Mouse (Mus musculus) intestine, embryonic 14.5 days (tissue): ENCODE results near the gene Eef2. TPM values are rescaled to one million over a fixed set of nuclear protein-coding genes. Genes with fewer than 3 reads are reported as not detected.
"Not testable (repeated sequence)": the region's sequence is repeated elsewhere in the genome, so short reads cannot be mapped to it uniquely, and the experiment has no call there.

Experiments used
- ATAC-seq: fragments of 200-750 bp; cut with Nextera tagmentation; replicated peaks from 2 replicates; pipeline ENCODE4 v1.8.0; 2017; ENCODE audit warnings: low read depth, moderate number of reproducible peaks, moderate TSS enrichment, moderate library complexity; ENCODE audit not compliant: low FRiP score, low TSS enrichment
- DNase-seq: peaks from one replicate; pipeline ENCODE4 v3.0.0-alpha.2; 2018; ENCODE audit warnings: low spot score
- H3K27ac ChIP-seq: fragments of 300-500 bp; sonication (generic); 2 replicates; pipeline ENCODE4 v1.5.1; 2014; ENCODE audit warnings: low read depth, mild to moderate bottlenecking, control low read depth
- H3K27me3 ChIP-seq: fragments of 300-500 bp; sonication (generic); replicated peaks from 2 replicates; pipeline ENCODE4 v1.6.1; 2014; ENCODE audit warnings: low read length, control low read depth; ENCODE audit not compliant: control insufficient read depth, insufficient read depth
- H3K36me3 ChIP-seq: fragments of 300-500 bp; sonication (generic); 2 replicates; pipeline ENCODE4 v1.6.1; 2014; ENCODE audit warnings: low read length, control low read depth; ENCODE audit not compliant: control insufficient read depth, insufficient read depth
- H3K4me1 ChIP-seq: fragments of 300-500 bp; sonication (generic); replicated peaks from 2 replicates; pipeline ENCODE4 v1.6.1; 2014; ENCODE audit warnings: low read length, control low read depth, mixed read lengths; ENCODE audit not compliant: control insufficient read depth, insufficient read depth
- H3K4me2 ChIP-seq: fragments of 300-500 bp; sonication (generic); 2 replicates; pipeline ENCODE4 v1.6.1; 2014; ENCODE audit warnings: low read length
- H3K4me3 ChIP-seq: fragments of 300-500 bp; sonication (generic); 2 replicates; pipeline ENCODE4 v1.5.1; 2014; ENCODE audit warnings: low read depth, low read length, control low read depth, mixed read lengths
- H3K9ac ChIP-seq: fragments of 300-500 bp; sonication (generic); 2 replicates; pipeline ENCODE4 v1.6.1; 2014; ENCODE audit warnings: mild to moderate bottlenecking, low read length
- H3K9me3 ChIP-seq: fragments of 300-500 bp; sonication (generic); 2 replicates; pipeline ENCODE4 v1.6.1; 2016; ENCODE audit warnings: low read length, control low read depth; ENCODE audit not compliant: control insufficient read depth
- WGBS: fragments of 180-500 bp; shearing (Covaris S2); extraction: QIAGEN DNeasy Blood & Tissue Kit; methylation state at CpG from one replicate; pipeline ENCODE4 v1.1.7; 2014; 5-methylcytosine and 5-hydroxymethylcytosine counted together
- polyA plus RNA-seq: library from polyadenylated mRNA; unstranded; fragments of >200 nt; fragmentation: Nextera tagmentation; extraction: Ambion mirVana; gene quantifications from 2 replicates; pipeline ENCODE4 v1.2.1, GENCODE M21; 2014

Eef2 gene
- polyA plus RNA-seq, 1 experiment from 2014 or later = 490 TPM

DNA sequence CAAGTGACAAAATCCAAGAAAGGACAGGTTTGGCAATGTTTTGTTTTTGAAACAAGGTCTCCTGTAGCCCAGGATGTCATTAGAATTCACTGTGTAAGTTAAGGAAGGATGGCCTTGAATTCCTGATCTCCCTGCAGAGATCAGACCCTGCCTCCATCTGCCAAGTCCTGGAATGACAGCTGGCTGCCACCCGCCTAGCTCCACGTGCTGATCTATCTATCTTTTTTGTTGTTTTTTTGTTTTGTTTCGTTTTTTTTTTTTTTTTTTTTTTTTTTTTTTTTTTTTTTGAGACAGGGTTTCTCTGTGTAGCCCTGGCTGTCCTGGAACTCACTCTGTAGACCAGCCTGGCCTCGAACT, 1.1 kb upstream of the Eef2 start:
- H3K9me3 ChIP-seq, DNase-seq, ATAC-seq, H3K9ac ChIP-seq, H3K27me3 ChIP-seq: not testable (repeated sequence)
- peak overlapping the region; percentile 91 for H3K27ac ChIP-seq
- H3K4me1 ChIP-seq = peaks cover 34% of the 10 kb centered on the region
- 12% methylated on average over 4 of the region's 4 CpGs for WGBS
- peaks cover 30% of the 10 kb centered on the region for H3K36me3 ChIP-seq
- H3K4me2 ChIP-seq = peak overlapping the region; percentile 50
- H3K4me3 ChIP-seq = peak overlapping the region; percentile 27

DNA sequence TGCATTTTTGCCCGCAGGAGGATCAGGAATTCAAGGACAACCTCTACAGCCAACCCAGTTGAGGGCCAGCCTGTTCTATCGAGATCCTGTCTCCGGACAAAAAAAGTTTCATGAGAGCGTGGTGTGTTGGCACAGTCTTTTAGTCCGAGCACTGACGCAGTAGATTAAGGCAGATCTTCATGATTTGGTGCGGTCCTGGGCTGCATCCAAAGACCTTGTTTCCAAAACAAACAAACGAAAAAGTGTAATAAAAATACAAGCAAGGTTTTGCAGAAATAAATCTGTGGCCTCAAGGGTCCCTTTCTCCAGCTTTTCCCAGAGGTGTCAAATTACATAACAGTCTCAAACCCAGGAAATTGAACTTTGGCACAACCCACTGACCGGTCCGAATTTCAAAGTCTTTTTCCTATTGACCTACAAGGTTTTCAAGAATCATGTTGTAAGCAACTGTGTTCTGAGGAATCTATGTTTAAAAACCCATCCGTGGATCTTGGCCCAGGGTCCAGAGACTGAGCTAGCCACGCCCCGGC, 430 bp upstream of the Eef2 start:
- DNase-seq = no peak

DNA sequence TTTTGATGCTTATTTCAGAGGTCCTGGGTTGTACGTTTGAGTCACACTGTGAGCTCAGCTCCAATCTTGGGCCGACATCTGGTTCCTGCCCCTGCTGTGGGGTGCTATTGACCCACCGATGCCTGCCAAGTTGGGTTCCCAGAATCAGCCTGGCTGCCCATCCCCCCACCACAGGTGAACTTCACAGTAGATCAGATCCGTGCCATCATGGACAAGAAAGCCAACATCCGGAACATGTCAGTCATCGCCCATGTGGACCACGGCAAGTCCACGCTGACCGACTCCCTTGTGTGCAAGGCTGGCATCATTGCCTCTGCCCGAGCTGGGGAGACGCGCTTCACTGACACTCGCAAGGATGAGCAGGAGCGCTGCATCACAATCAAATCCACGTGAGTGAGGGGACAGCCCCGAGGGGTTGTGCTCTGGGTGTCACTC, 1.1 kb downstream of the Eef2 start:
- DNase-seq (peak; percentile 71), ATAC-seq (no peak)
- Histone ChIP-seq H3K9ac (peak overlapping the region; percentile 100), H3K27ac (peak overlapping the region; percentile 91), H3K36me3 (peaks cover 52% of the 10 kb centered on the region), H3K4me3 (peak overlapping the region; percentile 100), H3K4me1 (peaks cover 34% of the 10 kb centered on the region), H3K27me3 (no peaks in the 10 kb centered on the region), H3K9me3 (no peaks in the 10 kb centered on the region), H3K4me2 (peak overlapping the region; percentile 98)
- 14% methylated on average over 16 of the region's 16 CpGs for WGBS

More for the DNA sequence above, 430 bp upstream of the Eef2 start:
- H3K27ac ChIP-seq = peak overlapping the region; percentile 91
- WGBS = 3% methylated on average over 13 of the region's 13 CpGs
- H3K4me3 ChIP-seq = peak overlapping the region; percentile 100
- H3K27me3 ChIP-seq = no peaks in the 10 kb centered on the region
- peaks cover 37% of the 10 kb centered on the region for H3K36me3 ChIP-seq
- peak overlapping the region; percentile 32 for H3K9ac ChIP-seq
- H3K4me2 ChIP-seq = peak overlapping the region; percentile 58
- ATAC-seq = peak; percentile 11; the same call in 1 of the 2 replicates
- no peaks in the 10 kb centered on the region for H3K9me3 ChIP-seq
- peaks cover 34% of the 10 kb centered on the region for H3K4me1 ChIP-seq

DNA sequence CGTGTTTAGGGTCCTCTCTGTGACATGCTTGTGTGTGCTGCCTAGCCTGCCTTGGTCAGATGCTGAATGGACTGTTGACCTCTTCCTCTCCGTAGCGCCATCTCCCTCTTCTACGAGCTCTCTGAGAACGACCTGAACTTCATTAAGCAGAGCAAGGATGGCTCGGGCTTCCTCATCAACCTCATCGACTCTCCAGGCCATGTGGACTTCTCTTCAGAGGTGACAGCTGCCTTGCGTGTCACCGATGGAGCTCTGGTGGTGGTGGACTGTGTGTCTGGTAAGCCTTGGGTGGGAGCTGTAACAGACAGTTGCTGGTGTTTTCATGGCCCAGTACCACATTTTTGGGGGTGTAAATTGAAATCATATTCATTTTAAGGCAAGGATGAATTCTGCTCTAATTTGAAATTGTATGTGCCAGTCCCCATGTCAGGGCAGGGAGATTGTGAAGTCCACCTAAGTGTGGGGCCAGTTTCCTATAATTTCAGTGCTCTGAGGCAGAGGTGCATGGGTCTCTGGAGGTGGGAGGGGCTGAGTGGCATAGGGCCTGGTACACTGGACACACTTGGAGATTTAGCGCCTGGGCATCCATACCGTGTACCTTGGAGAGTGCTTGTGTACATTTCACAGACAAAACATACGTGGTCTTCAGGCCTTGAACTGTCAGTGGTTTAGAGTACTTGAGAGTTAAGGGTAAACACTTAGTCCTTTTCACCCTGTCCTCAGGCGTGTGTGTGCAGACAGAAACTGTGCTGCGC, 1.7 kb downstream of the Eef2 start:
- H3K27ac ChIP-seq = peak overlapping the region; percentile 91; the same call in 1 of the 2 replicates
- H3K9me3 ChIP-seq = no peaks in the 10 kb centered on the region
- ATAC-seq (no peak), DNase-seq (no peak)
- H3K9ac ChIP-seq = peak overlapping the region; percentile 100
- no peaks in the 10 kb centered on the region for H3K27me3 ChIP-seq
- peak overlapping the region; percentile 98 for H3K4me2 ChIP-seq
- peaks cover 52% of the 10 kb centered on the region for H3K36me3 ChIP-seq
- H3K4me3 ChIP-seq = peak overlapping the region; percentile 100
- H3K4me1 ChIP-seq = peaks cover 30% of the 10 kb centered on the region
- WGBS = 70% methylated on average over 14 of the region's 14 CpGs

DNA sequence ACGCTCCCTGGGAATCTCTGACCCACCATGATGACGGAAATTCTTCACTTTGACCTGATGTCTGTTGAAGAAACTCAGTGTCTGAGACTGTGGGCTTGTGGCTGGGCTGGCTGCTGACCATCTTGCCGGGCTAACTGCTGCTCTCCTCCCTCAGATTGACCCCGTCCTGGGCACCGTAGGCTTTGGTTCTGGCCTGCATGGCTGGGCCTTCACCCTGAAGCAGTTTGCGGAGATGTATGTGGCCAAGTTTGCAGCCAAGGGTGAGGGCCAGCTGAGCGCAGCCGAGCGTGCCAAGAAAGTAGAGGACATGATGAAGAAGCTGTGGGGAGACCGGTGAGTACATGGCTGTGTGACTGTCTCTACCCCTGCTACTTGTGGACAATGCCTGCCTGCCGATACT, 2.5 kb downstream of the Eef2 start:
- Histone ChIP-seq H3K9me3 (no peaks in the 10 kb centered on the region), H3K9ac (no peak overlapping the region), H3K4me3 (no peak overlapping the region), H3K4me1 (peaks cover 30% of the 10 kb centered on the region), H3K27me3 (no peaks in the 10 kb centered on the region), H3K4me2 (no peak overlapping the region), H3K36me3 (peaks cover 53% of the 10 kb centered on the region), H3K27ac (no peak overlapping the region)
- 91% methylated on average over 11 of the region's 11 CpGs for WGBS
- DNase-seq (no peak), ATAC-seq (no peak)

DNA sequence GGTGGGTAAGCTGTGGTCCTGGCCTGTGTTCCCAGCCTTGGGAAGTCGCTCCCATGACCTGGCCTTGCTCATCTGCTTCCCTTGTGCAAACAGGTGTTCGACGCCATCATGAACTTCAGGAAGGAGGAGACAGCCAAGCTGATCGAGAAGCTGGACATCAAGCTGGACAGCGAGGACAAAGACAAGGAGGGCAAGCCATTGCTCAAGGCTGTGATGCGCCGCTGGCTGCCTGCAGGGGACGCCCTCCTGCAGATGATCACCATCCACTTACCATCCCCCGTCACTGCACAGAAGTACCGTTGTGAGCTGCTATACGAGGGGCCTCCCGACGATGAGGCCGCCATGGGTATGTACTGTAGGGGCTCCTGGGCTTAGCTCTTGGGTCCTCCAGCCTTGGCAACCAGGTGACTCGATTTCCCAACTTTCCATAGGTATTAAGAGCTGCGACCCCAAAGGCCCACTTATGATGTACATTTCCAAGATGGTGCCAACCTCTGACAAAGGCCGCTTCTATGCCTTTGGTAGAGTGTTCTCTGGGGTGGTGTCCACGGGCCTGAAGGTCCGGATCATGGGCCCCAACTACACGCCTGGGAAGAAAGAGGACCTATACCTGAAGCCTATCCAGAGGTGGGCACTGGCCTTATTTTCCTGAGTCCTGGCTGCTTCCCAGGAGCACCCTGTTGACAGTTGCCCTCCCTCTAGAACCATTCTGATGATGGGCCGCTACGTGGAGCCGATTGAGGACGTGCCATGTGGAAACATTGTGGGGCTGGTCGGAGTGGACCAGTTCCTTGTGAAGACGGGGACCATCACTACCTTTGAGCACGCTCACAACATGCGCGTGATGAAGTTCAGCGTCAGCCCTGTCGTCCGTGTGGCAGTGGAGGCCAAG, 3.3 kb downstream of the Eef2 start:
- 90% methylated on average over 32 of the region's 32 CpGs for WGBS

DNA sequence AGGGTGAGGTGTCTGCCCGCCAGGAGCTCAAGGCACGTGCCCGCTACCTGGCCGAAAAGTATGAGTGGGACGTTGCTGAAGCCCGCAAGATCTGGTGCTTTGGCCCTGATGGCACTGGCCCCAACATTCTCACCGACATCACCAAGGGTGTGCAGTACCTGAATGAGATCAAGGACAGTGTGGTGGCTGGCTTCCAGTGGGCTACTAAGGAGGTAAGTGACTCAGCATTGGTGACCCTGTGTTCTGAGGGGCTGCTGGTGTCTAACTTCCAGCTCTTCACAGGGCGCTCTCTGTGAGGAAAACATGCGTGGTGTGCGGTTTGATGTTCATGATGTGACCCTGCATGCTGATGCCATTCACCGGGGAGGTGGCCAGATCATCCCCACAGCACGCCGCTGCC, 4.5 kb downstream of the Eef2 start:
- Histone ChIP-seq H3K4me2 (no peak overlapping the region), H3K9me3 (no peaks in the 10 kb centered on the region), H3K36me3 (peaks cover 64% of the 10 kb centered on the region), H3K4me1 (peaks cover 30% of the 10 kb centered on the region), H3K27me3 (no peaks in the 10 kb centered on the region), H3K9ac (no peak overlapping the region), H3K27ac (no peak overlapping the region), H3K4me3 (no peak overlapping the region)
- 95% methylated on average over 13 of the region's 13 CpGs for WGBS
- ATAC-seq (no peak), DNase-seq (no peak)

More for the DNA sequence above, 3.3 kb downstream of the Eef2 start:
- no peak overlapping the region for H3K27ac ChIP-seq
- no peak for ATAC-seq
- H3K9ac ChIP-seq = no peak overlapping the region
- no peak overlapping the region for H3K4me3 ChIP-seq
- no peaks in the 10 kb centered on the region for H3K9me3 ChIP-seq
- no peak overlapping the region for H3K4me2 ChIP-seq
- DNase-seq = no peak
- peaks cover 55% of the 10 kb centered on the region for H3K36me3 ChIP-seq
- H3K4me1 ChIP-seq = peaks cover 29% of the 10 kb centered on the region
- no peaks in the 10 kb centered on the region for H3K27me3 ChIP-seq

DNA sequence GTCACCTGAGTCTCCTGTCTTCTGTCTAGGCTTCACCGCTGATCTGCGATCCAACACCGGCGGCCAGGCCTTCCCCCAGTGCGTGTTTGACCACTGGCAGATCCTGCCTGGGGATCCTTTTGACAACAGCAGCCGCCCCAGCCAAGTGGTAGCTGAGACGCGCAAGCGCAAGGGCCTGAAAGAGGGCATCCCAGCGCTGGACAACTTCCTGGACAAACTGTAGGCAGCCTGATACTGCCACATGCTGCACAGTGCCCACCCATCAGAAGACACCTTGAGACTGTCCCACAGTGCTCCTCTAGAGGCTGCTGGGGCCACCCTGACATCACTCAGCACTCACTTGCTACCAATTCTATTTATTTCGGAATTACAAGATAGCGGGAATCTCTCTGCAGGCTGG, 5.4 kb downstream of the Eef2 start:
- H3K36me3 ChIP-seq = peaks cover 69% of the 10 kb centered on the region
- DNase-seq = not testable (repeated sequence)
- 81% methylated on average over 12 of the region's 12 CpGs for WGBS

More for the DNA sequence above, 5.4 kb downstream of the Eef2 start:
- not testable (repeated sequence) for H3K4me2 ChIP-seq, H3K4me3 ChIP-seq, H3K9me3 ChIP-seq, H3K27me3 ChIP-seq, ATAC-seq, H3K9ac ChIP-seq
- H3K4me1 ChIP-seq = peaks cover 29% of the 10 kb centered on the region
- H3K27ac ChIP-seq = peak overlapping the region; percentile 19; the same call in 1 of the 2 replicates
